Mouse (Mus musculus) hindbrain, embryonic 11.5 days (tissue): ENCODE measurements around the gene Sf3b2. TPM values are rescaled to one million over a fixed set of nuclear protein-coding genes. Genes with fewer than 3 reads are reported as not detected.
A peak's percentile ranks its signal among the peaks of the same experiment; 100 is the strongest.

Source experiments
- ATAC-seq: fragments of 200-750 bp; cut with Nextera tagmentation; 2 replicates; pipeline ENCODE4 v1.8.0; 2017; ENCODE audit warnings: mild to moderate bottlenecking, moderate TSS enrichment, moderate library complexity; ENCODE audit not compliant: low FRiP score
- DNase-seq: peaks from one replicate; pipeline ENCODE4 v3.0.0-alpha.2; 2015; ENCODE audit warnings: low spot score
- H3K27ac ChIP-seq: fragments of 300-500 bp; sonication (generic); 2 replicates; pipeline ENCODE4 v1.5.1; 2014; ENCODE audit warnings: mild to moderate bottlenecking, low read depth, low read length
- H3K27me3 ChIP-seq: fragments of 300-500 bp; sonication (generic); 2 replicates; pipeline ENCODE4 v1.6.1; 2014; ENCODE audit warnings: mild to moderate bottlenecking, low read length, moderate library complexity, mixed read lengths; ENCODE audit not compliant: control insufficient read depth, insufficient read depth
- H3K36me3 ChIP-seq: fragments of 300-500 bp; sonication (generic); 2 replicates; pipeline ENCODE4 v1.6.1; 2014; ENCODE audit warnings: mild to moderate bottlenecking, low read length, moderate library complexity, mixed read lengths; ENCODE audit not compliant: control insufficient read depth, insufficient read depth
- H3K4me1 ChIP-seq: fragments of 300-500 bp; sonication (generic); replicated peaks from 2 replicates; pipeline ENCODE4 v1.6.1; 2014; ENCODE audit warnings: low read length, mixed read lengths; ENCODE audit not compliant: control insufficient read depth, insufficient read depth
- H3K4me2 ChIP-seq: fragments of 300-500 bp; sonication (generic); replicated peaks from 2 replicates; pipeline ENCODE4 v1.6.1; 2014; ENCODE audit warnings: mild to moderate bottlenecking, low read depth, low read length
- H3K4me3 ChIP-seq: fragments of 300-500 bp; sonication (generic); 2 replicates; pipeline ENCODE4 v1.5.1; 2014; ENCODE audit warnings: low read depth, low read length
- H3K9ac ChIP-seq: fragments of 300-500 bp; sonication (generic); 2 replicates; pipeline ENCODE4 v1.6.1; 2014; ENCODE audit warnings: low read depth, low read length
- H3K9me3 ChIP-seq: fragments of 300-500 bp; sonication (generic); 2 replicates; pipeline ENCODE4 v1.6.1; 2016; ENCODE audit warnings: low read length; ENCODE audit not compliant: control insufficient read depth
- WGBS: fragments of 180-500 bp; shearing (Covaris S2); extraction: QIAGEN DNeasy Blood & Tissue Kit; methylation state at CpG from one replicate; pipeline ENCODE4 v1.1.7; 2014; 5-methylcytosine and 5-hydroxymethylcytosine counted together
- polyA plus RNA-seq: library from polyadenylated mRNA; unstranded; fragments of >200 nt; fragmentation: Nextera tagmentation; extraction: Ambion mirVana; gene quantifications from 2 replicates; pipeline ENCODE4 v1.2.1, GENCODE M21; 2014

Gene Sf3b2
- polyA plus RNA-seq: 385 and 404 TPM in 2 replicates

GRCm38 (mm10) chr19:5294972-5295735 is at the start of gene Sf3b2:
Gene Sf3b2 (minus strand): TSS chr19:5295455.
- Histone ChIP-seq H3K36me3 (peaks cover 4% of the 10 kb centered on the region), H3K9me3 (no peaks in the 10 kb centered on the region), H3K4me2 (peak within 1 kb of the TSS; percentile 77), H3K27ac (peak within 1 kb of the TSS; percentile 76), H3K9ac (peak within 1 kb of the TSS; percentile 88), H3K4me1 (peaks cover 12% of the 10 kb centered on the region), H3K4me3 (peak within 1 kb of the TSS; percentile 88), H3K27me3 (no peaks in the 10 kb centered on the region)
- peak; percentile 95 for ATAC-seq
- under 1% methylated on average over 46 of the region's 46 CpGs for WGBS
- peak; percentile 98 for DNase-seq

- DNase-seq: no peak
- WGBS: 80% methylated on average over 7 of the region's 7 CpGs
- H3K4me2 ChIP-seq: no peak overlapping the region
- no peak overlapping the region for H3K27ac ChIP-seq
- H3K9ac ChIP-seq: no peak overlapping the region
- no peaks in the 10 kb centered on the region for H3K36me3 ChIP-seq
- no peaks in the 10 kb centered on the region for H3K9me3 ChIP-seq
- no peak overlapping the region for H3K4me3 ChIP-seq
- H3K27me3 ChIP-seq: no peaks in the 10 kb centered on the region
- no peak for ATAC-seq
- H3K4me1 ChIP-seq: no peaks in the 10 kb centered on the region
Observed at GRCm38 (mm10) chr19:5341360-5341759, 46.1 kb upstream of the Sf3b2 start.

- H3K9me3 ChIP-seq: no peaks in the 10 kb centered on the region
- no peak overlapping the region for H3K4me2 ChIP-seq
- no peak overlapping the region for H3K9ac ChIP-seq
- ATAC-seq: no peak
- H3K27me3 ChIP-seq: no peaks in the 10 kb centered on the region
- H3K36me3 ChIP-seq: no peaks in the 10 kb centered on the region
- DNase-seq: peak; percentile 77
- no peaks in the 10 kb centered on the region for H3K4me1 ChIP-seq
- H3K27ac ChIP-seq: no peak overlapping the region
- no peak overlapping the region for H3K4me3 ChIP-seq
- WGBS: 26% methylated on average over 5 of the region's 5 CpGs
Observed at GRCm38 (mm10) chr19:5337975-5338374, 42.7 kb upstream of the Sf3b2 start.

- H3K4me3 ChIP-seq: no peak within 1 kb of the TSS
- no peaks in the 10 kb centered on the region for H3K4me1 ChIP-seq
- no peak within 1 kb of the TSS for H3K4me2 ChIP-seq
- H3K27ac ChIP-seq: no peak within 1 kb of the TSS
- H3K9me3 ChIP-seq: no peaks in the 10 kb centered on the region
- H3K27me3 ChIP-seq: no peaks in the 10 kb centered on the region
- DNase-seq (no peak), ATAC-seq (no peak)
- no peaks in the 10 kb centered on the region for H3K36me3 ChIP-seq
- WGBS: 91% methylated on average over 6 of the region's 6 CpGs
- H3K9ac ChIP-seq: no peak within 1 kb of the TSS
Observed at GRCm38 (mm10) chr19:5335441-5335840, 40.2 kb upstream of the Sf3b2 start, which contains the start of gene Catsper1. Gene Catsper1 (plus strand): TSS chr19:5335741.

- no peak for ATAC-seq
- WGBS: 79% methylated on average over 5 of the region's 5 CpGs
Observed at GRCm38 (mm10) chr19:5334741-5335140, 39.5 kb upstream of the Sf3b2 start.

GRCm38 (mm10) chr19:5327970-5328369 is 32.7 kb upstream of the Sf3b2 start:
- WGBS: 79% methylated on average over 19 of the region's 19 CpGs
- Histone ChIP-seq H3K4me2 (no peak overlapping the region), H3K9ac (no peak overlapping the region), H3K36me3 (no peaks in the 10 kb centered on the region), H3K9me3 (no peaks in the 10 kb centered on the region), H3K4me1 (no peaks in the 10 kb centered on the region), H3K4me3 (no peak overlapping the region), H3K27me3 (no peaks in the 10 kb centered on the region), H3K27ac (no peak overlapping the region)
- no peak for DNase-seq
- ATAC-seq: no peak

More at GRCm38 (mm10) chr19:5334741-5335140, 39.5 kb upstream of the Sf3b2 start:
- no peak for DNase-seq
- H3K9ac ChIP-seq: no peak overlapping the region
- H3K4me2 ChIP-seq: no peak overlapping the region
- no peaks in the 10 kb centered on the region for H3K27me3 ChIP-seq
- no peak overlapping the region for H3K4me3 ChIP-seq
- H3K36me3 ChIP-seq: no peaks in the 10 kb centered on the region
- no peak overlapping the region for H3K27ac ChIP-seq
- no peaks in the 10 kb centered on the region for H3K9me3 ChIP-seq
- no peaks in the 10 kb centered on the region for H3K4me1 ChIP-seq

GRCm38 (mm10) chr19:5323801-5324200 is 28.5 kb upstream of the Sf3b2 start:
- WGBS: 56% methylated on average over 17 of the region's 17 CpGs
- Histone ChIP-seq H3K4me1 (no peaks in the 10 kb centered on the region), H3K9me3 (no peaks in the 10 kb centered on the region), H3K27me3 (no peaks in the 10 kb centered on the region), H3K9ac (no peak overlapping the region), H3K27ac (no peak overlapping the region), H3K36me3 (no peaks in the 10 kb centered on the region), H3K4me2 (no peak overlapping the region), H3K4me3 (no peak overlapping the region)
- DNase-seq: no peak
- no peak for ATAC-seq

GRCm38 (mm10) chr19:5313189-5313588 is 17.9 kb upstream of the Sf3b2 start:
- H3K27ac ChIP-seq: no peak overlapping the region
- no peak overlapping the region for H3K4me2 ChIP-seq
- 91% methylated on average over 8 of the region's 8 CpGs for WGBS
- no peak overlapping the region for H3K4me3 ChIP-seq
- no peak for DNase-seq
- no peaks in the 10 kb centered on the region for H3K36me3 ChIP-seq
- ATAC-seq: no peak
- no peak overlapping the region for H3K9ac ChIP-seq
- no peaks in the 10 kb centered on the region for H3K27me3 ChIP-seq
- no peaks in the 10 kb centered on the region for H3K4me1 ChIP-seq
- peaks cover 3% of the 10 kb centered on the region; the same call in 1 of the 2 replicates for H3K9me3 ChIP-seq

- Histone ChIP-seq H3K9me3 (peaks cover 5% of the 10 kb centered on the region; the same call in 1 of the 2 replicates), H3K4me2 (no peak overlapping the region), H3K36me3 (peaks cover 9% of the 10 kb centered on the region; the same call in 1 of the 2 replicates), H3K4me1 (no peaks in the 10 kb centered on the region), H3K9ac (no peak overlapping the region), H3K4me3 (no peak overlapping the region), H3K27ac (no peak overlapping the region), H3K27me3 (peaks cover 12% of the 10 kb centered on the region)
- no peak for ATAC-seq
- 80% methylated on average over 7 of the region's 7 CpGs for WGBS
- peak; percentile 54 for DNase-seq
Observed at GRCm38 (mm10) chr19:5309025-5309424, 13.8 kb upstream of the Sf3b2 start.
